ENCODE assay signal across 20 mouse cellular contexts in the genomic region with DNA sequence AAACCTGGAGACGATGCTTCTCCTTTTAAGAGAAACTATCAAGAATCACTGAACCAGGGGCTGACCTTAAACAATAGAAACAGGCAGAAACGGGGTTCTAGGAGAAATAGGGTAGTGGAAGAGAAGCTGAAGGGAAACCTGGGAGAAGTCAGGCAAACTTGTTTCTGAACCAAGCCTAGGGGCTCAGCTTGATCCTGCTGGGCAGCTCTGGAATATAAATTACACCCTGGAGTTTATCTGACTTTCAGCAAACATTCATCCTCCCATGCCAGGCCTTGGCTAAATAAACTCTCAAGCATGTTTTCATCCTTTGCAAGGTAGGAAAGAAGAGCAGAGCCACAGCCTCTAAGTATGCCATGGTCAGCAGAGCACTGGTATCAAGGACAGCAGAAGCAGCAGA.
"Had no signal": no experiment of that assay in that cellular context is flagged by ENCODE, and none has a peak within 500 bp of the region (broad histone marks: within the 10 kb centered on the region; RNA-seq: fewer than 3 reads in every experiment).

No protein-coding gene starts in this region.

- H3K4me3 ChIP-seq: liver, embryonic 13.5 days; liver, embryonic 15.5 days; lung, embryonic 15.5 days; megakaryocyte, embryonic 14.5 days; midbrain, embryonic 12.5 days; neural tube, embryonic 13.5 days; stomach, embryonic 15.5 days had no signal

- H3K9me3 ChIP-seq: liver, embryonic 13.5 days; liver, embryonic 15.5 days; lung, embryonic 15.5 days; megakaryocyte, embryonic 14.5 days; midbrain, embryonic 12.5 days; neural tube, embryonic 13.5 days; stomach, embryonic 15.5 days had no signal

- DNase-seq: liver, embryonic 13.5 days; liver, postnatal 0 days; lung, adult 2 months; lung, postnatal 14 days; lung, postnatal 36 days; midbrain, embryonic 14.5 days; right cerebral cortex, postnatal 14 days; thymus, adult 2 months; thymus, postnatal 25 days; thymus, postnatal 4 days had no signal

- ATAC-seq: liver, postnatal 0 days; lung, postnatal 0 days; midbrain, embryonic 16.5 days had no signal

- H3K9ac ChIP-seq: liver, embryonic 13.5 days; liver, embryonic 15.5 days; liver, postnatal 0 days; lung, embryonic 15.5 days; midbrain, embryonic 12.5 days; neural tube, embryonic 13.5 days; stomach, embryonic 15.5 days had no signal

- H3K4me2 ChIP-seq: liver, embryonic 13.5 days; liver, embryonic 15.5 days; lung, embryonic 15.5 days; midbrain, embryonic 12.5 days; neural tube, embryonic 13.5 days; stomach, embryonic 15.5 days had no signal

- H3K4me1 ChIP-seq: liver, embryonic 13.5 days; liver, embryonic 15.5 days; lung, embryonic 15.5 days; megakaryocyte, embryonic 14.5 days; midbrain, embryonic 12.5 days; stomach, embryonic 15.5 days had no signal

- H3K36me3 ChIP-seq: liver, embryonic 13.5 days; liver, embryonic 15.5 days; lung, embryonic 15.5 days; midbrain, embryonic 12.5 days; neural tube, embryonic 13.5 days; stomach, embryonic 15.5 days had no signal

- H3K27me3 ChIP-seq: liver, embryonic 13.5 days; liver, embryonic 15.5 days; lung, embryonic 15.5 days; megakaryocyte, embryonic 14.5 days; midbrain, embryonic 12.5 days; neural tube, embryonic 13.5 days; stomach, embryonic 15.5 days had no signal

- H3K27ac ChIP-seq: liver, embryonic 13.5 days; liver, embryonic 15.5 days; lung, embryonic 15.5 days; macrophage; midbrain, embryonic 12.5 days; neural tube, embryonic 13.5 days; stomach, embryonic 15.5 days; stomach, postnatal 0 days had no signal
